Mouse (Mus musculus): ENCODE results near the gene Lrrc14b. TPM values are rescaled to one million over a fixed set of nuclear protein-coding genes. Genes with fewer than 3 reads are reported as not detected.

Lrrc14b gene
- polyA plus RNA-seq (2012; rRNA removed) = 1.6 and 2.0 TPM in 2 replicates

DNA sequence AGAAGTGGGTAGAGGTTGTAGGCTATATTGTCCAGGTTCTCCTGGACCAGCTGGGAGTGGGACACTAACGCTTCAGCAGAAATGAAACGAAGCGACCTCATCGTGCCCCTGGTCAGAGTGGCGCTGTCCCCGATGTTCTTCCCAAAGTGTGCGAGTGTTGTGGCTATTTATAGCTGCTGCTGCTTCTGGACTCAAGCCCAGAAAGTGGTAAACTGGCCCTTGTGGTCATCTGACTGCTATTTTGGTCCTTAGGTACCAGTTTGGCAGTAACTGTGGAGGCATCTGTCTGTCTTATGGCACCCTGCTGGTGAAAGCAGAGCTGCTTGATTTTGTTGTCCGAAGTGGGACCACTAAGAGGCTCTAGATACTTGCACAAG is at the start of gene Lrrc14b:
Gene Lrrc14b (minus strand): TSS at position 147 of the 377 bp plus-strand sequence.
- H3K36me3 ChIP-seq (ENCODE audit: control insufficient read depth, insufficient read depth, low read length) = no peaks in the 10 kb centered on the region
- WGBS = 19% methylated on average over 8 of the region's 8 CpGs
- peak; percentile 71 for DNase-seq
- peak within 1 kb of the TSS; percentile 63 for H3K27ac ChIP-seq (ENCODE audit: insufficient read depth, low read depth, low read length)
- H3K27me3 ChIP-seq (replicated peaks; ENCODE audit: control insufficient read depth, insufficient read depth, low read length) = no peaks in the 10 kb centered on the region
- peaks cover 7% of the 10 kb centered on the region; the same call in 1 of the 2 replicates for H3K4me1 ChIP-seq (ENCODE audit: control insufficient read depth, insufficient read depth, low read length)
- peak within 1 kb of the TSS; percentile 14 for H3K4me3 ChIP-seq (ENCODE audit: insufficient read depth, low read depth, low read length)
- TF ChIP-seq CTCF (conservative IDR thresholded peaks at IDR 0.05; ENCODE audit: insufficient read depth, insufficient read length, low read depth, low read length) (0 out of 2 replicates have a peak, but pooled peaks have one; percentile 6), POLR2A (IDR thresholded peaks at IDR 0.05; ENCODE audit: low read depth, low read length) (no peak)

DNA sequence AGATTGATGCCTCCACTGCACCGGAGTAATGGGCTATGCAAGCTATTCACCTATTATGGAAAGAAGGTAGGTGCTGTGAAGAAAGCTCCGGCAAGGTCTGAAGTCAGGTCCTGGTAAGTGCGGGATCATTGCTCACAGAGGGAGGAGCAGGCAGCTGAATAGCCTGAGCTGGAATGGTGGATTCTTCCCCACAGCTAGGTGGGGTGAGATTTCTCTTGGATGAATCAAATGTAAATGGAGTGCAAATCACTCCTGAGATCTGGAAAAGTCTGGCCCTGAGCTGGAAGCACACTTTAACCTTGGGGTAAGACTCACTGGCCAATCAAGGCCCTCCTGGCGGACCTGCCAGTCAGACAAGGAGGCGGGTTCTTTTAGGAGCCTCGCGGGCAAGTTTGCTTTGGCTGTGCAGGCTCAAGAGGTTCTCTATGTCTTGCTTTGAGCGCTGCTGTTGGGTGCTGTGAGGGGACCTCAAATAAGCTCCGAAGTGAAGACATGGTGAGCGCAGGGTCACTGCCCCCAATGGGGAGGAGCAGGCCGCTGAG is 35.6 kb upstream of the Lrrc14b start, which contains the start of gene Ftl1-ps1:
Gene Ftl1-ps1 (plus strand): TSS at position 397 of the 542 bp plus-strand sequence.
- no peak within 1 kb of the TSS for H3K4me3 ChIP-seq (ENCODE audit: insufficient read depth, low read depth, low read length)
- TF ChIP-seq CTCF (conservative IDR thresholded peaks at IDR 0.05; ENCODE audit: insufficient read depth, insufficient read length, low read depth, low read length) (no peak), POLR2A (IDR thresholded peaks at IDR 0.05; ENCODE audit: low read depth, low read length) (no peak)
- H3K27me3 ChIP-seq (replicated peaks; ENCODE audit: control insufficient read depth, insufficient read depth, low read length) = no peaks in the 10 kb centered on the region
- 14% methylated on average over 11 of the region's 11 CpGs for whole genome bisulfite sequencing
- H3K27ac ChIP-seq (ENCODE audit: insufficient read depth, low read depth, low read length) = no peak within 1 kb of the TSS
- H3K36me3 ChIP-seq (ENCODE audit: control insufficient read depth, insufficient read depth, low read length) = no peaks in the 10 kb centered on the region
- DNase-seq = peak; percentile 15
- no peaks in the 10 kb centered on the region for H3K4me1 ChIP-seq (ENCODE audit: control insufficient read depth, insufficient read depth, low read length)

DNA sequence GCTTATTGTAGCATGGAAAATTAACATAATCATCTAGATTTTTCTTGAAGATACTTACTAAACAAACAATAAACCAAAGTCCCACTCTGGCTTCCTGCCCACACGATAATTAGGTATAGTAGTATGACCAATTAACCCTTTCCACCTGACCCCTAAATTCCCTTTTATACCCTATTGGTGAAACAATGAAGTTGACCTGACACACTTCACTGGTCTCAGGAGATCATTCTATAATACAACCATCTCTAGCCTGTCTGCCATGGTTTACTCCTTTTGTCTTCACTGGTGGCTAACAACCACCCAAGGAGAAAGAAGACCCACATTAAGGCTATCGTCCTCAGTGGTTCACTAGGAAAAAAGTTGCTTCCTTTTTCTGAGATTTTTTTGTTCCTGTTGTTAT is 27.4 kb upstream of the Lrrc14b start:
- no peak overlapping the region for H3K27ac ChIP-seq (ENCODE audit: insufficient read depth, low read depth, low read length)
- DNase-seq = no peak
- no peaks in the 10 kb centered on the region for H3K27me3 ChIP-seq (replicated peaks; ENCODE audit: control insufficient read depth, insufficient read depth, low read length)
- WGBS = 74% methylated on average over 2 of the region's 2 CpGs
- TF ChIP-seq CTCF (conservative IDR thresholded peaks at IDR 0.05; ENCODE audit: insufficient read depth, insufficient read length, low read depth, low read length) = no peak
- no peaks in the 10 kb centered on the region for H3K36me3 ChIP-seq (ENCODE audit: control insufficient read depth, insufficient read depth, low read length)
- H3K4me1 ChIP-seq (ENCODE audit: control insufficient read depth, insufficient read depth, low read length) = no peaks in the 10 kb centered on the region
- no peak overlapping the region for H3K4me3 ChIP-seq (ENCODE audit: insufficient read depth, low read depth, low read length)

DNA sequence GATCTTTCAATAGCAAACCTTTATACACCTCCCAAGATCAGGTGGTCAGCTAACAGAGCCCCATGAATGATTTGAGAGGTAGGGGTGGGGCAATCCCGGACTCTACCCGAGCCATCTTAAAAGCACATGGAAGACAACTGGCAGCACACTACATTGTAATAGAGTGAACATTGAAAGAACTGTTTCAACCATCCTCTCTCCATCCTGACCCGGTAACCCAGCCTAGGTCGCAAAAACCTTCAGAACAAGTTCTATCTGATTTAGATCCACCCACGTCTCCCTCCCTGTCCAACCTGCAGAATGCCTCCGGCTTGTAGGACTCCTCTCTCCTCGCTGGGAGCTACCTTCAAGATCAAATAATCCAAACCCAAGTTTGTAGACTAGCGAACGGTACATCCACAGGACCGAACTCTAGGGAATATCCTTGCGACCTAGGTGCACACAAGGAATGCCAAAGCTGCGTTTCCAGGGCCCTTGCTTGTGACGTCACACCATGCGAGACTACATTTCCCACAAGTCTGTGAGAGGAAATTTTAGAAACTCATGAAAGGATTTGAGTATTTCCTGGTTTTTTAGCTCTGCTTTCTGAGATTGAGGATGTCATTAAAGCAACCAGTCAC is 26.7 kb upstream of the Lrrc14b start, which contains the start of gene Zfp72:
Gene Zfp72 (minus strand): TSS at position 466 of the 620 bp plus-strand sequence.
- TF ChIP-seq CTCF (conservative IDR thresholded peaks at IDR 0.05; ENCODE audit: insufficient read depth, insufficient read length, low read depth, low read length) (no peak), POLR2A (IDR thresholded peaks at IDR 0.05; ENCODE audit: low read depth, low read length) (no peak)

GRCm38 (mm10) chr13:74389730-74390129 is 25.9 kb upstream of the Lrrc14b start:
- H3K4me3 ChIP-seq (ENCODE audit: insufficient read depth, low read depth, low read length) = no peak overlapping the region
- H3K27me3 ChIP-seq (replicated peaks; ENCODE audit: control insufficient read depth, insufficient read depth, low read length) = no peaks in the 10 kb centered on the region
- TF ChIP-seq POLR2A (IDR thresholded peaks at IDR 0.05; ENCODE audit: low read depth, low read length) (no peak), CTCF (conservative IDR thresholded peaks at IDR 0.05; ENCODE audit: insufficient read depth, insufficient read length, low read depth, low read length) (no peak)
- no peaks in the 10 kb centered on the region for H3K36me3 ChIP-seq (ENCODE audit: control insufficient read depth, insufficient read depth, low read length)
- 56% methylated on average over 6 of the region's 6 CpGs for WGBS
- no peak overlapping the region for H3K27ac ChIP-seq (ENCODE audit: insufficient read depth, low read depth, low read length)
- no peak for DNase-seq
- H3K4me1 ChIP-seq (ENCODE audit: control insufficient read depth, insufficient read depth, low read length) = no peaks in the 10 kb centered on the region

More for the DNA sequence above, 26.7 kb upstream of the Lrrc14b start, which contains the start of gene Zfp72:
- Histone ChIP-seq H3K27me3 (replicated peaks; ENCODE audit: control insufficient read depth, insufficient read depth, low read length) (no peaks in the 10 kb centered on the region), H3K4me3 (ENCODE audit: insufficient read depth, low read depth, low read length) (peak within 1 kb of the TSS; percentile 84), H3K36me3 (ENCODE audit: control insufficient read depth, insufficient read depth, low read length) (no peaks in the 10 kb centered on the region), H3K27ac (ENCODE audit: insufficient read depth, low read depth, low read length) (no peak within 1 kb of the TSS), H3K4me1 (ENCODE audit: control insufficient read depth, insufficient read depth, low read length) (no peaks in the 10 kb centered on the region)
- DNase-seq = peak; percentile 88
- WGBS = under 1% methylated on average over 14 of the region's 14 CpGs

DNA sequence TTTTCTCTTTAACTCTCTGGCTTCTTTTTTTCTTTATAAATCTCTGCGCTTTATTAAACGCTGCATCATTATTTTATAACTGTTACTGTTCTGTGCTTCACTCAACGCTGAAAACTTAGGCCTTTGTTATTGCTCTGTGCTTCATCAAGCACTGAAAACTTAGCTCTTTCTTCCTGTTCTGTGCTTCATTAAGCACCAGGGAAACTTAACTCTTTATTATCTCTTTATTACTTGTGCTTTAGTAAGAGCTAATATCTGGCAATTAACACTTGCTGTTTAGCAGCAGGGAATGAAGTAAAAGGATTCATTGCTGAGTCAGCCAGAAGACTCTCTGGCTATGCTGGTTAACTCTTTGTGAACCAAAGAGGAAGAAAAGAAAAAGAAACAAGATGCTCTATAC is 18.5 kb upstream of the Lrrc14b start:
- Histone ChIP-seq H3K27me3 (replicated peaks; ENCODE audit: control insufficient read depth, insufficient read depth, low read length) (no peaks in the 10 kb centered on the region), H3K4me1 (ENCODE audit: control insufficient read depth, insufficient read depth, low read length) (no peaks in the 10 kb centered on the region), H3K36me3 (ENCODE audit: control insufficient read depth, insufficient read depth, low read length) (no peaks in the 10 kb centered on the region), H3K4me3 (ENCODE audit: insufficient read depth, low read depth, low read length) (no peak overlapping the region), H3K27ac (ENCODE audit: insufficient read depth, low read depth, low read length) (no peak overlapping the region)
- TF ChIP-seq CTCF (conservative IDR thresholded peaks at IDR 0.05; ENCODE audit: insufficient read depth, insufficient read length, low read depth, low read length) = no peak
- TF ChIP-seq POLR2A (IDR thresholded peaks at IDR 0.05; ENCODE audit: low read depth, low read length) = no peak
- DNase-seq = no peak
- 33% methylated on average over 3 of the region's 3 CpGs for WGBS

GRCm38 (mm10) chr13:74381533-74382276 is 17.9 kb upstream of the Lrrc14b start:
- no peak overlapping the region for H3K4me3 ChIP-seq (ENCODE audit: insufficient read depth, low read depth, low read length)
- no peaks in the 10 kb centered on the region for H3K36me3 ChIP-seq (ENCODE audit: control insufficient read depth, insufficient read depth, low read length)
- H3K4me1 ChIP-seq (ENCODE audit: control insufficient read depth, insufficient read depth, low read length) = no peaks in the 10 kb centered on the region
- 48% methylated on average over 10 of the region's 10 CpGs for WGBS
- no peak overlapping the region for H3K27ac ChIP-seq (ENCODE audit: insufficient read depth, low read depth, low read length)
- DNase-seq = no peak
- TF ChIP-seq POLR2A (IDR thresholded peaks at IDR 0.05; ENCODE audit: low read depth, low read length) (no peak), CTCF (conservative IDR thresholded peaks at IDR 0.05; ENCODE audit: insufficient read depth, insufficient read length, low read depth, low read length) (no peak)
- H3K27me3 ChIP-seq (replicated peaks; ENCODE audit: control insufficient read depth, insufficient read depth, low read length) = no peaks in the 10 kb centered on the region
